ENCODE assay signal across 18 mouse cellular contexts in the genomic region with DNA sequence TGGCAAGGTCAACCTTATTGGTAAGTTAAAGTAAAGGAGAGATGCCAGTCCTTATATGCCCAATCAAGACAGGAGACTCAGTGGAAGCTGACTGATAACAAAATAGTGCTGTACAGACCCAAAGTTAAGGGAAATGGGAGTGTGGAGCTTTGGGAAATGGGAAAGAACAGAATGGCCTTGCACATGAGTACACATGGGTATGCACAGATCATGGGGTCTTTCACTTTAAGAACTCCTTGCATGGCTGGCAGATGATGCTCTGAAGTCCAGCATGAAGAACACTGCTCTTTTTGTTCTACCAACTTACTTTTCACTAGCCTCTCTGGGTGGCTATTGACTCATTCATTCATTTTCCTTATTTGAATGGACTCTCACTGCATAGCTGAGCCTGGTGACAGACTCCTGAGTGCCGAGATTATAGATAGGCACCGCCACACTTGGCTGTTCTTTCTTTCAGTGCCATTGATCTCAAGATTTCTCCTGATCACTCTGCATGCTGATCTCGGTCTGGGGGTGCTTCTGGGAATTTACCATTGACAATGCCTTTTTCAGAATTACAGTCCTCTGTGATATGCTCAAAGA.
DNase-seq lines count a peak whose midpoint lies in the region; ATAC-seq and TF ChIP-seq lines count a peak whose summit lies in the region.
"Had no signal": no experiment of that assay in that cellular context is flagged by ENCODE, and none has a peak within 500 bp of the region (broad histone marks: within the 10 kb centered on the region; RNA-seq: fewer than 3 reads in every experiment).

No protein-coding gene starts in this region.

- no peaks in the 10 kb centered on the region for H3K36me3 ChIP-seq in forebrain, postnatal 0 days (ENCODE audit: insufficient read depth)
- H3K36me3 ChIP-seq in forebrain, embryonic 16.5 days (ENCODE audit: control insufficient read depth, insufficient read depth) = no peaks in the 10 kb centered on the region
- H3K36me3 ChIP-seq in hindbrain, embryonic 14.5 days (replicated peaks; ENCODE audit: control insufficient read depth, insufficient read depth) = no peaks in the 10 kb centered on the region
- H3K36me3 ChIP-seq in midbrain, embryonic 15.5 days (replicated peaks) = no peaks in the 10 kb centered on the region
- H3K36me3 ChIP-seq: intestine, embryonic 15.5 days had no signal

- no peaks in the 10 kb centered on the region for H3K27me3 ChIP-seq in forebrain, postnatal 0 days (ENCODE audit: insufficient read depth, low read length)
- no peaks in the 10 kb centered on the region for H3K27me3 ChIP-seq in forebrain, embryonic 16.5 days (replicated peaks; ENCODE audit: control insufficient read depth, insufficient read depth, low read length)
- no peaks in the 10 kb centered on the region for H3K27me3 ChIP-seq in hindbrain, embryonic 14.5 days (ENCODE audit: control insufficient read depth, insufficient read depth, low read length)
- H3K27me3 ChIP-seq in midbrain, embryonic 15.5 days (replicated peaks) = no peaks in the 10 kb centered on the region
- H3K27me3 ChIP-seq: intestine, embryonic 15.5 days; megakaryocyte, embryonic 14.5 days had no signal

- peak; percentile 25; the same call in 1 of the 2 replicates for ATAC-seq in forebrain, postnatal 0 days
- no peak for ATAC-seq in forebrain, embryonic 16.5 days
- ATAC-seq in hindbrain, embryonic 14.5 days (ENCODE audit: low FRiP score) = peak; percentile 70; the same call in 1 of the 2 replicates
- ATAC-seq in midbrain, embryonic 15.5 days (replicated peaks) = peak; percentile 81
- ATAC-seq: intestine, embryonic 15.5 days had no signal

- no peak for TF ChIP-seq POLR2A in brain, embryonic 14.5 days (IDR thresholded peaks at IDR 0.05; ENCODE audit: borderline replicate concordance, extremely low read depth, insufficient read depth, insufficient read length, poor library complexity, severe bottlenecking)

- no peak overlapping the region for H3K4me3 ChIP-seq in forebrain, postnatal 0 days (ENCODE audit: low read depth, low read length)
- H3K4me3 ChIP-seq in forebrain, embryonic 16.5 days (replicated peaks; ENCODE audit: low read length) = no peak overlapping the region
- H3K4me3 ChIP-seq in hindbrain, embryonic 14.5 days (replicated peaks; ENCODE audit: low read length) = no peak overlapping the region
- H3K4me3 ChIP-seq in midbrain, embryonic 15.5 days = no peak overlapping the region
- H3K4me3 ChIP-seq: intestine, embryonic 15.5 days; megakaryocyte, embryonic 14.5 days; myocyte had no signal

- H3K9ac ChIP-seq in forebrain, postnatal 0 days = no peak overlapping the region
- no peak overlapping the region for H3K9ac ChIP-seq in forebrain, embryonic 16.5 days (replicated peaks; ENCODE audit: low read depth, low read length)
- no peak overlapping the region for H3K9ac ChIP-seq in hindbrain, embryonic 14.5 days
- no peak overlapping the region for H3K9ac ChIP-seq in midbrain, embryonic 15.5 days
- H3K9ac ChIP-seq: intestine, embryonic 15.5 days had no signal

- no peaks in the 10 kb centered on the region for H3K4me1 ChIP-seq in forebrain, postnatal 0 days (ENCODE audit: insufficient read depth)
- no peaks in the 10 kb centered on the region for H3K4me1 ChIP-seq in forebrain, embryonic 16.5 days (replicated peaks; ENCODE audit: control insufficient read depth, insufficient read depth, low read length)
- H3K4me1 ChIP-seq in hindbrain, embryonic 14.5 days (replicated peaks; ENCODE audit: control insufficient read depth, insufficient read depth, low read length) = peaks cover 6% of the 10 kb centered on the region; the same call in 1 of the 2 replicates
- no peaks in the 10 kb centered on the region for H3K4me1 ChIP-seq in midbrain, embryonic 15.5 days
- H3K4me1 ChIP-seq: intestine, embryonic 15.5 days; megakaryocyte, embryonic 14.5 days had no signal

- no peak for TF ChIP-seq CTCF in forebrain, postnatal 0 days (IDR thresholded peaks at IDR 0.05; ENCODE audit: low read depth)
- TF ChIP-seq CTCF in brain, embryonic 14.5 days (IDR thresholded peaks at IDR 0.05; ENCODE audit: borderline replicate concordance, extremely low read depth, insufficient read depth, insufficient read length) = no peak

- H3K4me2 ChIP-seq in forebrain, postnatal 0 days (ENCODE audit: low read depth) = no peak overlapping the region
- no peak overlapping the region for H3K4me2 ChIP-seq in forebrain, embryonic 16.5 days (ENCODE audit: low read length)
- no peak overlapping the region for H3K4me2 ChIP-seq in hindbrain, embryonic 14.5 days (replicated peaks)
- H3K4me2 ChIP-seq in midbrain, embryonic 15.5 days = no peak overlapping the region
- H3K4me2 ChIP-seq: intestine, embryonic 15.5 days; liver, embryonic 11.5 days had no signal

- WGBS in forebrain, postnatal 0 days = 10% methylated on average over 3 of the region's 3 CpGs
- WGBS in forebrain, embryonic 16.5 days = 10% methylated on average over 3 of the region's 3 CpGs
- 16% methylated on average over 3 of the region's 3 CpGs for WGBS in hindbrain, embryonic 14.5 days
- WGBS in midbrain, embryonic 15.5 days = 13% methylated on average over 3 of the region's 3 CpGs

- no peak for DNase-seq in forebrain, postnatal 0 days
- DNase-seq in brain, embryonic 14.5 days (ENCODE audit: low read depth) = peak; percentile 45
- DNase-seq in hindbrain, embryonic 14.5 days (ENCODE audit: low spot score) = no peak
- no peak for DNase-seq in adrenal gland, adult 2 months
- DNase-seq in lung, adult 18-20 months = no peak
- DNase-seq: cerebellum, adult 11 months; cerebellum, postnatal 25 days; gastrocnemius, postnatal 10 days; heart, adult 11 months; heart, postnatal 36 days; lung, adult 2 months; thymus, postnatal 14 days had no signal

- H3K9me3 ChIP-seq in forebrain, postnatal 0 days (ENCODE audit: low read length) = no peaks in the 10 kb centered on the region
- H3K9me3 ChIP-seq in forebrain, embryonic 16.5 days (ENCODE audit: control insufficient read depth, low read length) = no peaks in the 10 kb centered on the region
- H3K9me3 ChIP-seq in hindbrain, embryonic 14.5 days (ENCODE audit: control insufficient read depth, low read length) = no peaks in the 10 kb centered on the region
- no peaks in the 10 kb centered on the region for H3K9me3 ChIP-seq in midbrain, embryonic 15.5 days
- H3K9me3 ChIP-seq: intestine, embryonic 15.5 days; megakaryocyte, embryonic 14.5 days had no signal

- H3K27ac ChIP-seq in forebrain, postnatal 0 days (ENCODE audit: low read depth, low read length) = no peak overlapping the region
- H3K27ac ChIP-seq in forebrain, embryonic 16.5 days (ENCODE audit: low read length) = no peak overlapping the region
- H3K27ac ChIP-seq in hindbrain, embryonic 14.5 days = no peak overlapping the region
- H3K27ac ChIP-seq in midbrain, embryonic 15.5 days = no peak overlapping the region; the same call in 1 of the 2 replicates
- H3K27ac ChIP-seq: intestine, embryonic 15.5 days had no signal
